Mouse (Mus musculus) E14TG2a.4 (cell line): ENCODE measurements at regions not wholly inside any gene's neighbourhood (a gene's known extent, or its start where the extent isn't known, plus 50 kb on each side); places are given as distances from the start of the nearest gene placed in this dataset.

Source experiments
- CTCF ChIP-seq: conservative IDR thresholded peaks from 2 replicates; pipeline ENCODE4 v1.5.1; 2014; ENCODE audit warnings: low read length
- NANOG ChIP-seq: IDR thresholded peaks from 2 replicates; pipeline ENCODE4 v1.6.1; 2014; ENCODE audit warnings: borderline replicate concordance, low read length, mixed read lengths
- POU5F1 ChIP-seq: IDR thresholded peaks from 2 replicates; pipeline ENCODE4 v1.6.1; 2014; ENCODE audit warnings: low read length, borderline replicate concordance

DNA sequence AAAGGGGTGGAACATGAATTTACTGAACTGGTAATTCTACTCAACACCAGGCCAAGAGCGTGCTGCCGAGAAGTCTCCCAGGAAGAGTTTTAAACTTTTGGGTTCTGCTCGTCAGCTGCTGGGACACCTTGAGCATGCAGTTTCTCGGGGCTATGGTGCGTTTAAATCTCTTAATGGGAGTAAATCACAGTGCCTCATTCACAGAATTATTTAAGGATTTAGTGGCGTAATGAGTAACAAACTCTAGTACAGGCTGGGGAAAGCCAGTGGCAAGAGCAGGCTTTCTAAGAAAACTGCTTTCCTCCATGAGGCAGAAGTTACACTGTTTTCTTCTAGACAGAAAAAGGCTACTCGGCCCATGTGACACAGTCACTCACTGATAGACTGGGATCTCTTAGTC, 173.1 kb upstream of the Rpl34 start:
- TF ChIP-seq CTCF (no peak), NANOG (no peak), POU5F1 (no peak)
